Mouse (Mus musculus) cerebellum, adult 2 months (tissue): Measurements from ENCODE around the gene Gm12666. TPM values are rescaled to one million over a fixed set of nuclear protein-coding genes. Genes with fewer than 3 reads are reported as not detected.
"Not testable (repeated sequence)": the region's sequence is repeated elsewhere in the genome, so short reads cannot be mapped to it uniquely, and the experiment has no call there.

ENCODE experiments used
- DNase-seq, 2 experiments: peaks; one replicate each; pipeline ENCODE4 v3.0.0; 2021
- H3K27ac ChIP-seq: fragments of 200-500 bp; 2 replicates; pipeline ENCODE4 v1.5.1; 2012; ENCODE audit warnings: low read length, control low read depth, inconsistent platforms; ENCODE audit not compliant: insufficient read depth
- H3K27me3 ChIP-seq: fragments of 200-500 bp; 2 replicates; pipeline ENCODE4 v1.6.1; 2012; ENCODE audit warnings: inconsistent platforms, mild to moderate bottlenecking, low read length, moderate library complexity; ENCODE audit not compliant: control insufficient read depth, insufficient read depth
- H3K4me1 ChIP-seq: fragments of 200-500 bp; 2 replicates; pipeline ENCODE4 v1.6.1; 2011; ENCODE audit warnings: low read length; ENCODE audit not compliant: control insufficient read depth, insufficient read depth
- H3K4me3 ChIP-seq: fragments of 200-500 bp; replicated peaks from 2 replicates; pipeline ENCODE3; 2011; ENCODE audit warnings: mild to moderate bottlenecking, low read depth, low read length, control low read depth; ENCODE audit not compliant: insufficient read depth
- CTCF ChIP-seq: fragments of 200-500 bp; IDR thresholded peaks from 2 replicates; pipeline ENCODE4 v1.5.1; 2011; ENCODE audit warnings: low read depth, mild to moderate bottlenecking, control low read depth, low read length, moderate library complexity, borderline replicate concordance; ENCODE audit not compliant: insufficient read depth
- POLR2A ChIP-seq: fragments of 200-500 bp; IDR thresholded peaks from 2 replicates; pipeline ENCODE4 v1.6.1; 2011; ENCODE audit warnings: low read length, control low read depth, borderline replicate concordance; ENCODE audit not compliant: insufficient read depth
- WGBS: fragments of 180-500 bp; shearing (Covaris S2); methylation state at CpG from one replicate; pipeline ENCODE4 v1.1.7; 2018; 5-methylcytosine and 5-hydroxymethylcytosine counted together
- polyA plus RNA-seq: library from polyadenylated mRNA; depleted of rRNA; stranded (reverse); fragments of >200 nt; gene quantifications from 2 replicates; pipeline ENCODE4 v1.2.3, GENCODE M21; 2012; rRNA removed

Gm12666 gene
- not detected in 2 replicates for polyA plus RNA-seq

- not testable (repeated sequence) for H3K4me3 ChIP-seq, H3K4me1 ChIP-seq, H3K27ac ChIP-seq, H3K27me3 ChIP-seq, DNase-seq
- 83% methylated on average over 1 of the region's 1 CpGs for WGBS
Measured at GRCm38 (mm10) chr4:92191649-92192048, at the start of gene Gm12666. Gene Gm12666, minus strand, starts transcription at chr4:92191749.

- H3K27ac ChIP-seq, result no peak overlapping the region
- TF ChIP-seq POLR2A, result no peak
- no peak for TF ChIP-seq CTCF
- 92% methylated on average over 2 of the region's 2 CpGs for WGBS
- H3K4me3 ChIP-seq, result no peak overlapping the region
- DNase-seq, result no peak
- no peaks in the 10 kb centered on the region for H3K4me1 ChIP-seq
- no peaks in the 10 kb centered on the region for H3K27me3 ChIP-seq
Measured at GRCm38 (mm10) chr4:92226326-92226725, 34.8 kb upstream of the Gm12666 start.

- no peak for DNase-seq
- H3K4me1 ChIP-seq, result no peaks in the 10 kb centered on the region
- no peak overlapping the region for H3K27ac ChIP-seq
- WGBS, result 92% methylated on average over 1 of the region's 1 CpGs
- TF ChIP-seq POLR2A, result no peak
- TF ChIP-seq CTCF, result no peak
- no peaks in the 10 kb centered on the region for H3K27me3 ChIP-seq
- no peak overlapping the region for H3K4me3 ChIP-seq
Measured at GRCm38 (mm10) chr4:92216286-92216685, 24.7 kb upstream of the Gm12666 start.

- no peaks in the 10 kb centered on the region for H3K4me1 ChIP-seq
- no peak for TF ChIP-seq CTCF
- no peak for TF ChIP-seq POLR2A
- no peaks in the 10 kb centered on the region for H3K27me3 ChIP-seq
- no peak for DNase-seq
- 89% methylated on average over 1 of the region's 1 CpGs for WGBS
- no peak overlapping the region for H3K4me3 ChIP-seq
- no peak overlapping the region for H3K27ac ChIP-seq
Measured at GRCm38 (mm10) chr4:92152646-92153045, 38.9 kb downstream of the Gm12666 start.

- DNase-seq, result no peak
- TF ChIP-seq CTCF (no peak), POLR2A (no peak)
- Histone ChIP-seq H3K4me3 (no peak within 1 kb of the TSS), H3K27me3 (no peaks in the 10 kb centered on the region), H3K27ac (no peak within 1 kb of the TSS), H3K4me1 (no peaks in the 10 kb centered on the region)
Measured at GRCm38 (mm10) chr4:92147134-92147533, 44.4 kb downstream of the Gm12666 start, which contains the start of gene Izumo3. Gene Izumo3, minus strand, starts transcription at chr4:92147234.

Other genes with a start within 250 kb of the Gm12666 start
- gene Izumo3, start 44.5 kb downstream of the Gm12666 start, polyA plus RNA-seq, result not detected in 2 replicates